Mouse (Mus musculus) lung, adult 10 weeks (tissue): ENCODE data around the gene Crk. TPM values are rescaled to one million over a fixed set of nuclear protein-coding genes. Genes with fewer than 3 reads are reported as not detected.

Experiments used
- polyA plus RNA-seq: library from polyadenylated mRNA; stranded (reverse); fragments of 350-450 nt; fragmentation: Illumina TruSeq; extraction: RNeasy Lipid Tissue Mini Kit (QIAGEN cat#74804); gene quantifications from one replicate; pipeline ENCODE4 v1.2.3, GENCODE M21; 2014; ENCODE audit warnings: low read depth, low replicate concordance; ENCODE audit not compliant: insufficient read depth

Gene Crk
- polyA plus RNA-seq, result 59.3 TPM

GRCm38 (mm10) chr11:75678747-75679438 lies at the start of gene Crk:
Crk (plus strand) TSS chr11:75679259.

GRCm38 (mm10) chr11:75630645-75631229 lies 48.3 kb upstream of the Crk start, which contains the start of gene Inpp5k:
Inpp5k (plus strand) TSS chr11:75630988.

GRCm38 (mm10) chr11:75650311-75650710 lies 28.7 kb upstream of the Crk start, which contains the start of gene Myo1c:
Myo1c (plus strand) TSS chr11:75650504.

GRCm38 (mm10) chr11:75732434-75733226 lies 53.6 kb downstream of the Crk start, which contains the start of gene Ywhae:
Ywhae (plus strand) TSS chr11:75732869.

Other genes starting within 250 kb of the Crk start
- 0.24 TPM for gene Serpinf2, start 239.7 kb upstream of the Crk start, polyA plus RNA-seq
- 9.8 TPM for gene Wdr81, start 224.5 kb upstream of the Crk start, polyA plus RNA-seq
- gene Tlcd2, start 217.5 kb upstream of the Crk start, polyA plus RNA-seq, result 5.9 TPM
- gene Prpf8, start 192.4 kb upstream of the Crk start, polyA plus RNA-seq, result 25.0 TPM
- 13.1 TPM for gene Rilp, start 169.2 kb upstream of the Crk start, polyA plus RNA-seq
- gene Scarf1, start 165.7 kb upstream of the Crk start, polyA plus RNA-seq, result 17.8 TPM
- 20.6 TPM for gene Slc43a2, start 147.6 kb upstream of the Crk start, polyA plus RNA-seq
- gene Pitpna, start 91.2 kb upstream of the Crk start, polyA plus RNA-seq, result 104 TPM
- gene Inpp5k, start 48.3 kb upstream of the Crk start, polyA plus RNA-seq, result 40.8 TPM
- 87.1 TPM for gene Myo1c, start 28.8 kb upstream of the Crk start, polyA plus RNA-seq
- 219 TPM for gene Ywhae, start 53.6 kb downstream of the Crk start, polyA plus RNA-seq
- 0.35 TPM for gene Doc2b, start 116.8 kb downstream of the Crk start, polyA plus RNA-seq